Mouse (Mus musculus): Measurements from ENCODE around the gene Peg3.

- TF ChIP-seq CTCF (IDR thresholded peaks at IDR 0.05; ENCODE audit: insufficient read depth, low read depth, low read length) (no peak), POLR2A (IDR thresholded peaks at IDR 0.05; ENCODE audit: insufficient read depth, low read depth, low read length) (no peak)
Observed at GRCm38 (mm10) chr7:6708451-6709180, 21.6 kb downstream of the Peg3 start.

All from olfactory bulb, adult 2 months (tissue).